Mouse (Mus musculus) activated CD4-positive, CD25-positive, alpha-beta regulatory T cell, adult 4 months (primary cell): Measurements from ENCODE around the gene Tspan1. TPM values are rescaled to one million over a fixed set of nuclear protein-coding genes. Genes with fewer than 3 reads are reported as not detected.

Source experiments
- ATAC-seq: one replicate; pipeline ENCODE4 v1.8.0; 2017
- polyA plus RNA-seq, 2 experiments: library from polyadenylated mRNA; unstranded; fragments of 100-300 nt; shearing (Covaris generic); gene quantifications; one replicate each; pipeline ENCODE4 v1.2.1; 2017

Gene Tspan1
- polyA plus RNA-seq, 2 experiments from 2014 or later: not detected

DNA sequence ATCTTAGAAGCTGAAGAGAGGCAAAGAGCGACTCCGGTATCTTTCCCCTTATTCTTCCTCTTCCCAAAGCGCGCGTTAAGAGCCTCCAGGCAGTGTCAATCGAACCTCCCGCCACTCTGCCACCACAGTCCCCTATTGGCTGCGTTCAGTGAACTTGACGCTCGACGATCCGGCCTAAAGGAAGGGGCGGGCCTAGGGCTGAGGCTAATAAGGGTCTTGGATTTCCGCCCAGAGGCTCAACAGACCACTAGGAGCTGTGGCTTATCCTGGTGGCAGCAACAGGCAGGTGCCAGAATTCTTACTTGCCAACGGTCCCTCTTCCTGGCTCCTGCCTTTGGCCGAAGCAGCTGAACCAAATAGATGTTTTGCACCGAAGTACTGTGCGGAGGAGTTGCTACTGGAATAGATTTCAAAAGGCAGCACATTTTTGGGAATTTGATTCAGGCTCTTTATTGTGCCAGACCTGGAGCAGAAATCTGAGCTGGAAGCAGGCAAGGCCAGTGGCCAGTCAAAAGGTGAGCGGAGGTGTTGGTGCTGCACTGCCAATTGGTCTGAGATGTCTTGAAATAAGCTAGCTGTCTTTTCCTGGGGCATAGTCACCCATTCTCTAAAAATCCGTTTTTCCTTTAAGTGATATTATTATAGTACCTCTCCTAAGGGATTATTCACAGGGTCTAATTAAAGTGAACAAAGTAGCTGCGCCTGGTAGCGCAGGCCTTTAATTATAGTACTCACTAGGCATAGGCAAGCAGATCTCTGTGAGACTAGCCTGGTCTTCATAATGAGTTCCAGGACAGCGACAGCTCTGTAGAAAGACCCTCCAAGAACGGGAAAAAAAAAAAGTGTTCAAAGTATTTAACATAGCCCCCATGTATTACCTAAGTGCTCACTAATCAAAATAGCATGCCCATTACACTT, 43.5 kb downstream of the Tspan1 start, which contains the start of the genes Rad54l and Pomgnt1:
Gene Rad54l, minus strand, starts transcription at position 89 of the 918 bp plus-strand sequence.
Gene Pomgnt1, plus strand, starts transcription at position 239 of the 918 bp plus-strand sequence.
- peak; percentile 98 for ATAC-seq

DNA sequence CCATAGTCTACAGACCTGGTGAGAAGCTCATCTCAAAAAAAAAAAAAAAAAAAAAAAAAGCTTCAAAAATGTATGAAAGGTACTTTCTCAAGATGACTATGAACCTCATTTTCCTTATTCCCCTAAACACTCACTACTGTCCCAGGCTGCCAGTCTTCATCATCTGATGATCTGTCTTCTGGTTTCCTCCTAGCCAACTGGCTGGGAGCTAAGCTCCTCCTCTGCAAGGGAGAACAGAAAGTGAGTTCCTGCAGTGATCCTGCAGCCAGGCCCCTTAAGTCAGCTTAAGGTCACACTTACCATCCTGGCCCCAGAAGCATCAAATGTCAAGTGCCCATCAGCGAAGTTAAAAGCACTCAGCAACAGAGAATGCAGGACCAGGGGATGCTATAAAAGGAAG, 44.6 kb downstream of the Tspan1 start:
- ATAC-seq: no peak

Other genes starting within 250 kb of the Tspan1 start
- not detected for gene Dmbx1, start 227.7 kb downstream of the Tspan1 start, polyA plus RNA-seq
- gene Faah, start 149.7 kb downstream of the Tspan1 start, polyA plus RNA-seq: 10 to 100 TPM; 35.9 to 43.4 TPM
- 10 to 100 TPM; 21.7 to 26.9 TPM for gene Nsun4, start 113.7 kb downstream of the Tspan1 start, polyA plus RNA-seq
- 1,000 to 10,000 TPM in 1 of 2 experiments, 100 to 1,000 TPM in 1; 979 to 1,004 TPM for gene Uqcrh, start 92.5 kb downstream of the Tspan1 start, polyA plus RNA-seq
- 10 to 100 TPM; 17.5 to 17.9 TPM for gene Lrrc41, start 92.3 kb downstream of the Tspan1 start, polyA plus RNA-seq
- gene Rad54l, start 43.9 kb downstream of the Tspan1 start, polyA plus RNA-seq: 10 to 100 TPM; 10.2 to 11.8 TPM
- 1 to 10 TPM; 6.0 to 8.2 TPM for gene Pomgnt1, start 43.8 kb downstream of the Tspan1 start, polyA plus RNA-seq
- under 1 TPM; 0.15 to 0.63 TPM for gene Lurap1, start 16.3 kb downstream of the Tspan1 start, polyA plus RNA-seq
- gene 1700042G07Rik, start 5.8 kb upstream of the Tspan1 start, polyA plus RNA-seq: not detected
- not detected for gene Gm49337, start 5.8 kb upstream of the Tspan1 start, polyA plus RNA-seq
- 1 to 10 TPM in 1 of 2 experiments, under 1 TPM in 1; 0.99 to 3.6 TPM for gene Pik3r3, start 54.0 kb upstream of the Tspan1 start, polyA plus RNA-seq